Mouse (Mus musculus) MEL (cell line): ENCODE data around the gene Vill. TPM values are rescaled to one million over a fixed set of nuclear protein-coding genes. Genes with fewer than 3 reads are reported as not detected.

ENCODE experiments used
- DNase-seq: peaks from one replicate; pipeline ENCODE4 v3.0.0; 2011; ENCODE audit warnings: low read depth, low spot score
- H3K27ac ChIP-seq: 2 replicates; pipeline ENCODE4 v1.5.1; 2012; ENCODE audit warnings: low read depth, mild to moderate bottlenecking, control low read depth, low read length, moderate library complexity; ENCODE audit not compliant: control insufficient read depth
- H3K27me3 ChIP-seq, 2 experiments: fragments of 150-350 bp in 1 of 2; sonication (generic) in 1 of 2; 2 replicates each; pipeline ENCODE4 v1.6.1; 2012; ENCODE audit warnings: low read length in 2 of 2, mild to moderate bottlenecking in 2 of 2, improper control_type of control experiment in 1 of 2, moderate library complexity in 1 of 2; ENCODE audit not compliant: insufficient read depth in 2 of 2, control insufficient read depth in 1 of 2
- H3K36me3 ChIP-seq, 2 experiments: 2 replicates each; pipeline ENCODE4 v1.6.1; 2012 to 2014; ENCODE audit warnings: low read length in 2 of 2, improper control_type of control experiment in 1 of 2, inconsistent platforms in 1 of 2, mild to moderate bottlenecking in 1 of 2; ENCODE audit not compliant: insufficient read depth in 2 of 2, control insufficient read depth in 1 of 2
- H3K4me1 ChIP-seq, 2 experiments: fragments of 150-350 bp in 1 of 2; sonication (generic) in 1 of 2; 2 replicates each; pipeline ENCODE4 v1.6.1; 2012; ENCODE audit warnings: low read length in 2 of 2, improper control_type of control experiment in 1 of 2, mild to moderate bottlenecking in 1 of 2; ENCODE audit not compliant: insufficient read depth in 2 of 2, control insufficient read depth in 1 of 2
- H3K4me3 ChIP-seq, 2 experiments: fragments of 150-350 bp in 1 of 2; sonication (generic) in 1 of 2; 2 replicates each; pipeline ENCODE4 v1.5.1; 2012; ENCODE audit warnings: low read depth in 2 of 2, low read length in 2 of 2, mild to moderate bottlenecking in 2 of 2, moderate library complexity in 2 of 2, control low read depth in 1 of 2, improper control_type of control experiment in 1 of 2; ENCODE audit not compliant: control insufficient read depth in 1 of 2, insufficient read depth in 1 of 2
- H3K79me2 ChIP-seq: 2 replicates; pipeline ENCODE4 v1.6.1; 2012; ENCODE audit warnings: mild to moderate bottlenecking, low read length, moderate library complexity; ENCODE audit not compliant: control insufficient read depth, poor library complexity, insufficient read depth
- H3K9ac ChIP-seq: 2 replicates; pipeline ENCODE4 v1.6.1; 2012; ENCODE audit warnings: low read depth, mild to moderate bottlenecking, control low read depth, low read length, moderate library complexity; ENCODE audit not compliant: control insufficient read depth, poor library complexity, severe bottlenecking
- H3K9me3 ChIP-seq: fragments of 150-350 bp; sonication (generic); replicated peaks from 2 replicates; pipeline ENCODE4 v1.6.1; 2012; ENCODE audit warnings: mild to moderate bottlenecking, low read length, improper control_type of control experiment, moderate library complexity; ENCODE audit not compliant: insufficient read depth
- BHLHE40 ChIP-seq: IDR thresholded peaks from 2 replicates; pipeline ENCODE4 v1.6.1; 2012; ENCODE audit warnings: low read depth, mild to moderate bottlenecking, inconsistent platforms, low read length, improper control_type of control experiment, borderline replicate concordance
- CHD1 ChIP-seq: IDR thresholded peaks from 2 replicates; pipeline ENCODE4 v1.6.1; 2012; ENCODE audit warnings: low read depth, mild to moderate bottlenecking, inconsistent platforms, low read length, improper control_type of control experiment
- ELF1 ChIP-seq: IDR thresholded peaks from 2 replicates; pipeline ENCODE4 v1.6.1; 2014; ENCODE audit warnings: low read depth, mild to moderate bottlenecking, inconsistent platforms, low read length, improper control_type of control experiment, moderate library complexity
- ETS1 ChIP-seq: IDR thresholded peaks from 2 replicates; pipeline ENCODE4 v1.6.1; 2012; ENCODE audit warnings: low read depth, mild to moderate bottlenecking, inconsistent platforms, low read length, improper control_type of control experiment, moderate library complexity
- HCFC1 ChIP-seq: IDR thresholded peaks from 2 replicates; pipeline ENCODE4 v1.6.1; 2012; ENCODE audit warnings: low read depth, mild to moderate bottlenecking, inconsistent platforms, low read length, improper control_type of control experiment, moderate library complexity
- MYB ChIP-seq: IDR thresholded peaks from 2 replicates; pipeline ENCODE4 v1.6.1; 2011; ENCODE audit warnings: mild to moderate bottlenecking, low read depth, low read length, improper control_type of control experiment
- NRF1 ChIP-seq: IDR thresholded peaks from 2 replicates; pipeline ENCODE4 v1.6.1; 2014; ENCODE audit warnings: low read depth, mild to moderate bottlenecking, inconsistent platforms, low read length, improper control_type of control experiment, moderate library complexity; ENCODE audit not compliant: poor library complexity, insufficient read depth, severe bottlenecking
- TBP ChIP-seq: IDR thresholded peaks from 2 replicates; pipeline ENCODE4 v1.8.0; 2011; ENCODE audit warnings: low read depth, low read length, improper control_type of control experiment
- USF2 ChIP-seq, 2 experiments: IDR thresholded peaks; 2 replicates each; pipeline ENCODE4 v1.6.1; 2011 to 2012; ENCODE audit warnings: improper control_type of control experiment in 2 of 2, low read length in 2 of 2, borderline replicate concordance in 1 of 2, inconsistent platforms in 1 of 2, low read depth in 1 of 2, mild to moderate bottlenecking in 1 of 2; ENCODE audit not compliant: insufficient read depth in 1 of 2
- polyA plus RNA-seq, 2 experiments: library from polyadenylated mRNA; stranded (reverse) in 1 of 2; unstranded in 1 of 2; fragments of >175 nt in 1 of 2; fragments of >200 nt in 1 of 2; gene quantifications; 2 replicates each; pipeline versions ENCODE4 v1.2.1 to v1.2.4; 2012; ENCODE audit warnings: low replicate concordance in 2 of 2, low read depth in 1 of 2; ENCODE audit not compliant: insufficient read length in 2 of 2, insufficient read depth in 1 of 2, missing spikeins in 1 of 2
- total RNA-seq: library from RNA; depleted of rRNA; stranded (reverse); fragments of 300-350 nt; gene quantifications from 2 replicates; pipeline ENCODE4 v1.2.3, GENCODE M21; 2012

Gene Vill
- total and polyA plus RNA-seq, 3 experiments: 76.2 to 197 (median 90.9) TPM

DNA sequence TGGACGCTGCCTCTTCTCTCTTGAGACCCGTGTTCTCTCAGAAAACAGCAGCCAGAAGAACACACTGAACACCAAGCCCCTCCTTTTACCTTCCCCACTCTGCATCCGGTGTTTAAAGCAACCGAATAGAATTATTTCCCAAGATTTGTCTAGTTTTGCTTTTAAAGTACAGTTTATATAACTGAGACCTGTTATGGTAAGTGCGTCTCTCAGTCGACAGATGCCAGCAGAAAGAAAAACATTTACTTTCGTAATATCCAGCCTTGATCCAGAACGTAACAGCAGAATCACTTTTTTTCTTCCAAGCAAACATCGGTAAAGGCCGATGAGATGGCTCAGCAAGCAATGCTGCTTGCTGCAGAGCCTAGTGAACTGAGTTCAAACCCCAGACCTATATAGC, 45.3 kb upstream of the Vill start:
- no peaks in the 10 kb centered on the region for H3K36me3 ChIP-seq
- no peak for DNase-seq
- H3K4me1 ChIP-seq: no peaks in the 10 kb centered on the region
- H3K27ac ChIP-seq: no peak overlapping the region
- no peak for TF ChIP-seq ETS1
- no peak for TF ChIP-seq CHD1
- TF ChIP-seq BHLHE40: no peak
- no peak overlapping the region for H3K9ac ChIP-seq
- H3K9me3 ChIP-seq: no peaks in the 10 kb centered on the region
- no peaks in the 10 kb centered on the region for H3K79me2 ChIP-seq
- H3K27me3 ChIP-seq: no peaks in the 10 kb centered on the region
- H3K4me3 ChIP-seq: no peak overlapping the region

DNA sequence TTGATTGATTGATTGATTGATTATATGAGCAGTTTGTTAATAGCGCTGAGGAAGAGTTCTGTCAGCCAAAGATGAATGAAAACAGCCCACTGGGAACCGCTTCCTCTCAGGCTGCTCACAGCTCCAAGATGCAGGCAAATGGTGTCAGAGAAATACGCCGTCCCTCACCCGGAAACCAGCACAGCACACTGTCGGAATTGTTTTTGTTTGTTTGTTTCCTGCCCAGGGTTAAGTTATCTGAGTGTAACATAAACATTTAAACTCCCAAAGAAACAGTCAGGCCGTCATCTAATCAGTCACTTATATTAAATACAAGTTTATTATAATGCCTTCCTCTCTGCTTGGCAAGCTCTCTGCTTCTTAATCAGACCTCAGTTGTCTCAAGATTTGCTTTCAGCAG, 43.7 kb upstream of the Vill start:
- Histone ChIP-seq H3K27ac (no peak overlapping the region), H3K9me3 (no peaks in the 10 kb centered on the region), H3K4me1 (no peaks in the 10 kb centered on the region), H3K27me3 (no peaks in the 10 kb centered on the region), H3K36me3 (no peaks in the 10 kb centered on the region), H3K79me2 (no peaks in the 10 kb centered on the region), H3K9ac (no peak overlapping the region), H3K4me3 (no peak overlapping the region)
- TF ChIP-seq HCFC1 (no peak), BHLHE40 (no peak), NRF1 (no peak), CHD1 (no peak)
- no peak for DNase-seq

DNA sequence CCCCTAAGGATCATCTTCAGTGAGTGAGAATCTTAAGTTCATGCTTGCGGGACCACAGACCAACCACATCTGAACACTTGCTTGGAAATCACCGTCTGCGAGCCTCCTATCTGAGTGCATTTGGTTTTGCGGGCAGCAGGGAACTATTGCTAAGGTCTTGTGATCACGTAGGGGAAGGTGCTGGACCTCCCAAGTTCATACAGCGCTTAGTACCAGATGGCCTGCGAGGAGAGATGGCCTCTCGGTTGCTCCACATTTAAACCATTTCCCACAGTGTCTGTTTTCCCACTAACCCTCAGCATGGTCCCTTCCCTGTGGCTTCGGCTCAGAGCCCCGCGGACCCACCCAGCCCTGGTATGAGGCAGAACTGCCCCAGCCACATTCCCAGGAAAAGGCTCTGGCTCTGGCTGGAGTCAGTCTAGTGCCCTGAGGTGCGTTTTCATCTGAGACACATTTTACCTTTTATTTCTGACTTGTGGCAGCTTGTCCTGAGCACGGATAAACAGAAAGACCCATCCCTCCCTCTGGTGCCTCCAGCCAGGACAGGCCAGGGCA, 42.3 kb upstream of the Vill start:
- no peak overlapping the region for H3K4me3 ChIP-seq
- no peaks in the 10 kb centered on the region for H3K4me1 ChIP-seq
- no peaks in the 10 kb centered on the region for H3K36me3 ChIP-seq
- no peak overlapping the region for H3K9ac ChIP-seq
- TF ChIP-seq TBP: no peak
- no peak for TF ChIP-seq USF2 (IDR thresholded peaks at IDR 0.05; ENCODE audit: borderline replicate concordance in 1 of 2, insufficient read depth in 1 of 2, low read depth in 1 of 2, low read length in 2 of 2)
- no peak for TF ChIP-seq MYB
- no peak for TF ChIP-seq ELF1
- TF ChIP-seq, all 39 proteins: peak for 0
- Histone ChIP-seq H3K9me3 (no peaks in the 10 kb centered on the region), H3K79me2 (no peaks in the 10 kb centered on the region), H3K27ac (no peak overlapping the region), H3K27me3 (no peaks in the 10 kb centered on the region)
- DNase-seq: no peak
